Mouse (Mus musculus): ENCODE results near the gene Ppy. TPM values are rescaled to one million over a fixed set of nuclear protein-coding genes. Genes with fewer than 3 reads are reported as not detected.

Gene Ppy
- polyA plus RNA-seq, 1 experiment = not detected

DNA sequence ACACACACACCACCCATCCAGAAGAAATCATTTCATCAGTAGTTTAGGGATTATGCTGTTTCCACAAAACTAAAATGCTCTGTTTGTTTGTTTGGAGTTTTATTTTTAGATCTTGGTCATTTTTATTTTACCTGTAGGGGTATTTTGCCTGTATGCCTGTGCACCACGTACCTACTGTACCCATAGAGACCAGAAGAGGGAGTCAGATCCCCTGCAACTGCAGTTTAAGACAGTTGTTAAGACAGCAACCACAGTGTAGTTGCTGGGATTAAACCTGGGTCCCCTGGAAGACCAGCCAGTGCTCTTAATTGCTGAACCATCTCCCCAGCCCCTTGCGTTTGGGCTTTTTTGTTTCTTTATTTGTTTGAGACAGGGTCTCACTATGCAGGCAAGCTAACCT, 32.1 kb downstream of the Ppy start:
- no peak for TF ChIP-seq GATA1 (IDR thresholded peaks at IDR 0.05; ENCODE audit: low read length)

DNA sequence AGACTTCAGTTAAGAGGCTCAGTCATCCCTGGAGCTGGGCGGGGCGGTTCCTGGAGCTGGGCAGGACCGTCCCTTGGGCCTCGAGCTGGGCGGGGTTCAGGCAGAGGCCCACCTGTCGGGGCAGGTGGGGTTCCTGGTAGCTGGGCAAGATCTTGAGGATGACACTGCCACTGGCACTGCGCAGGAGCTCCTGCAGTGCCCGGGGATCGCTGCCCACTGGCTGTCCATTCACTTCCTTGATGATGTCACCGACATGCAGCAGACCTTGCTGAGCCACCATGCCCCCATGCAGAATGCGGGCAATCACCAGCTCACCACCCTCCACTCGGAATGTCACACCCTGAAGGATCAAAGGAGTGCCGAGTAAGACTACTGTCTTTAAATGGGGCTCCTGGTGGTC, 38.0 kb downstream of the Ppy start:
- TF ChIP-seq GATA1 (IDR thresholded peaks at IDR 0.05; ENCODE audit: low read length) = no peak

DNA sequence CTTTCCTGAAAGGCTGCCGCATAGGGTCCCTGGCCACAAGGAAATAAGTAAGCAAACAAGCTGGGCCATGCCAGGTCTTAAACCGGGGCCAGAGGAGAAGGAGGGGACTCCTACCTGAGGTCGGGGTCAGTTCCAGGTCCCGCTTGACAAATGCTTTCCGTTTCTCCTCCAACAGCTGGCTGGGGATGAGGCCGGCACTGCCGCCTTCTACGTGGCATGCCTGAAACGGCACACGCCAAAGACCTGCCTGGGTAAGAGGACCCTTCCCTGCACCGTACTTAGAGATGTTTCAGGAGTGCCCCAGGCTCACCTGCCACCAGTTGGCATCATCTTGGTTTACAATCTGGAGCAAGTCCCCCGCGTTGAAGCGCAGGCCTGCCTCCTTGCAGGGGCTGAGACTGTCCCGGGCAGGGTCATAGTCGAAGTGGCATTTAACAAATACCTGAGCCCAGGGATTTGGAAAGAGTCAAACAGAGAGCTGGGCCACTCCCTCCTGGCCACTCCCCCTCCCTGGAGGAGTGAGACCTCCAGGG, 39.1 kb downstream of the Ppy start:
- no peak for TF ChIP-seq GATA1 (IDR thresholded peaks at IDR 0.05; ENCODE audit: low read length)

DNA sequence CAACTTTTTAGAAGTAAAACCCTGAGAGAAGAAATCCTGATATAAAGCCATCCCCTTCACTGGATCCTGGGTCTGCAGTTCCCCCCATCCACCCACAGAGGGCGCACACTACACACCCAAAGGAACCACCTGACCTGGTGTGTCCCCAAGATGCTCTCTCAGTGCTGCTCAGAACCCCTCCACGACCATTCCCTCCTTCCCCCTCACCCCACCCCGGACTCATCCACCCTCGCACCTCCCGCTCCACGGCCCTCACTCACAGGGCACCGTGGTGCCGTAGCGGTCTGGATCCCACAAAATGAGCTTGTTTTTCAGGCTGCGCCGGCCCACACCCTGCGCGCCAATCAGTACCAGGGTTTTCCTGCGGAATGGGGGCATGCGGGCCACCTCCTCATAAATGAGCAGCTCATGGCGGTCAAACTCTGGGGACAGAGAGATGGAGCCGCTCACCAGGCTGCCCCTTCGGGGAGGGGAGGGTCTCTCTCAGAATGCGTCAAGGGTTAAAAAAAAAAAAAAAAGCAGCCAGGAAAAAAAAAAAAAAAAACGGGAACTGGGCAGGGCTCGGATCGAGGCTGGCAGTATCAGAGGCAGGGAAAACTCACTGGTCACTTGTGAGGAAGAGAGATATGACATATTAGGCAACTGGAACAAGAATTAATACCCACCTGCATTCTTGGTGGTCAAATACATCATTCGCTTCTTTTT, 39.7 kb downstream of the Ppy start:
- no peak for TF ChIP-seq GATA1 (IDR thresholded peaks at IDR 0.05; ENCODE audit: low read length)

DNA sequence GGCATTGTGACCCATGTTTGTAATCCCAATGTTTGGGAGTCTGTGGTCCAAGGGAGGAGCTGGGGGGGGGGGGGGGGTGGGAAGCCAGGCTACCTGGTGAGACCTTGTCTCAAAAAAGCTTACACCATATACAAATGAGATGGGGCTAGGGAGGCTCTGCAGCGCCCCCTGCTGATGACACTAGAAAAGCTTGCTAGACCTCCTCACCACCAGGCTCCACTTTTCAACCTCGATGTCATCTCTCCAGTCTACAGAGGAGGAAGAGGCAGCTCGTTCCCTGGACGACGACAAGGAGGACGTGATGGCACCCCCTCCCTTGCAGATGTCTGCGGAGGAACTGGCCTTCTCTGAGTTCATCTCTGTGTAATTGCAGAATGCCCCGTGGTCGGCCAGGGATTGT, 47.3 kb downstream of the Ppy start:
- TF ChIP-seq GATA1 (IDR thresholded peaks at IDR 0.05; ENCODE audit: low read length) = no peak

DNA sequence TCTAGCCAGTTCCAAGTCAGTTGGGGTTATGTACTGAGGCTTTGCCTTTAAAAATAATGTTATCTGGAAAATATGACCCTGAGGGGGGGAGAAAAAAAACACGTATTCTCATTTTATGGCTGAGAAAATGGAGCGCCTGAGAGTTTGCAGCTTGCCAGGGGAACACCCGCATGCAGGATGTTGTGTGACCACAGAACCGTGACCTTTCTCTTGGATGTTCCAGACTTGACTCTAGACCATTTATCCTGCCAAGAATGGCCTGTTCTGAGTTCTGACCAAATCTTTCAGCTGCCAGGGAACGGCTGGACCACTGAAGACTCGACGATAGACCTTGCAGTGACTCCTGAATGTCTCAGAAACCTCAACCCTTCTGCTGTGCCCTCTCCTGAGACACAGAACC, 47.9 kb downstream of the Ppy start:
- TF ChIP-seq GATA1 (IDR thresholded peaks at IDR 0.05; ENCODE audit: low read length) = no peak

DNA sequence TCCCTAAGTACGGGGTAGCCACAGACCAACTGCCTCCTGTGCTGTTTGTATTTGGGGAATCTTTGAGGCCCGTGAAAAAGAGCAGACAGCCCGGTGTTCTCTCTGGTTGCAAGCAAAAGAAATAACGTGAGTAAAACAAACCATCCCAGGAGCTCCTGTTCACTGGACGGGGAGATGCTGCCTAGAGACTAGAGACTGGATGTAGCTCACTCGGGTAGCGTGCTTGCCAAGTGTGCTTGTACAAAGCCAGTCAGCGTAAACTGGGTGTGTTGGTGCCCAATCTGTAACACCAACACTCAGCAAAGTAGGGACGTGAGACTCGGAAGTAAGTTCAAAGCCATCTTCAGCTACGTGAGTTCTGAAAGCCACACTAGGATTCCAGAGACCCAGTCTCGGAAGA, 48.4 kb downstream of the Ppy start:
- TF ChIP-seq GATA1 (IDR thresholded peaks at IDR 0.05; ENCODE audit: low read length) = no peak

DNA sequence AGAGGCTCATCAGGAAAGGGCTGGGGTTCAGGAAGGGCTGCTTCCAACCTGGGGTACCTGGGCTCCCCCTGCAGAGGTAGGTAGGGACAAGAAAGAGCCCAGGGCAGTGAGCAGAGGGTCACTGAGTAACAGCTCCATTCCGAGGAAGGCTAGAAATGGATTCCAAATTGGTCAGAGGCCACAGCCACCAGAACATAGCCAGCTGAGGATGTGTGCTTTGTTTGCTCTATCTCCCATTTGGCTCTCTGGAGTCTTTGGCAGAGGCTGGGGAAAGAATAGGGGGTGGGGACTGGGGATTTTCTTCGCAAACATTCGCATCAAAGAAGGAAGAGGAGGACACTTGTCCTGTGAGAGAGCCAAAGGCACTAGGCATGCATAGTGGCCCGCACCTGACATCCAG, 49.2 kb downstream of the Ppy start:
- no peak for TF ChIP-seq GATA1 (IDR thresholded peaks at IDR 0.05; ENCODE audit: low read length)

DNA sequence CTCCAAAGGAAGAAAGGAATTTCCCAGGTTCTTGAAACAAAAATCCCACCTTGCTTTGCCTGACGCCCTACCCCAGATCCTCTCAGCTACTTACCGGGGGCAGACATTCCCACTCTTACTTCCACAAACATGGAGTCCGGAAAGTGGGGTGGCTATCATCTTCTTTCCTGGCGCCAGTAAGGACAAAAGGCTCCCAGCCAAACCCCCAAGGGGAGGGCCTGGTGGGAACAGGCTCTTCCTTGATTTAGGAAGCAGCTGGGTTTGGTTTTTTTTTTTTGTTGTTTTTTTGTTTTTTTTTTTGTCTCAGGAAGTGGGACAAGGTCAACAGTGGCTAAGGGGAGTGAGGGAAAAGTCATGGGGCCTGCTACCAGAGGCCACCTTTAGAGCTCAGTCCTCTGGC, 49.6 kb downstream of the Ppy start:
- TF ChIP-seq GATA1 (IDR thresholded peaks at IDR 0.05; ENCODE audit: low read length) = no peak

Other genes starting within 250 kb of the Ppy start
- gene Meox1, start 206.9 kb downstream of the Ppy start, polyA plus RNA-seq (2012) = not detected in 2 replicates
- not detected in 2 replicates for gene Sost, start 134.3 kb downstream of the Ppy start, polyA plus RNA-seq (2012)
- not detected in 2 replicates for gene Cfap97d1, start 117.0 kb downstream of the Ppy start, polyA plus RNA-seq (2012)
- gene Dusp3, start 114.3 kb downstream of the Ppy start, polyA plus RNA-seq (2012) = not detected in 2 replicates
- not detected in 2 replicates for gene Mpp3, start 72.9 kb downstream of the Ppy start, polyA plus RNA-seq (2012)
- gene Cd300lg, start 59.8 kb downstream of the Ppy start, polyA plus RNA-seq (2012) = not detected in 2 replicates
- gene Mpp2, start 12.8 kb downstream of the Ppy start, polyA plus RNA-seq (2012) = 17.3 and 17.7 TPM in 2 replicates
- gene Pyy, start 6.5 kb upstream of the Ppy start, polyA plus RNA-seq (2012) = not detected in 2 replicates
- not detected in 2 replicates for gene Nags, start 44.2 kb upstream of the Ppy start, polyA plus RNA-seq (2012)
- gene Tmem101, start 55.1 kb upstream of the Ppy start, polyA plus RNA-seq (2012) = 13.0 and 14.8 TPM in 2 replicates
- gene Lsm12, start 84.0 kb upstream of the Ppy start, polyA plus RNA-seq (2012) = 106 and 164 TPM in 2 replicates
- gene G6pc3, start 88.3 kb upstream of the Ppy start, polyA plus RNA-seq (2012) = 21.2 and 21.5 TPM in 2 replicates
- gene Hdac5, start 128.8 kb upstream of the Ppy start, polyA plus RNA-seq (2012) = 34.9 and 38.8 TPM in 2 replicates
- 4.7 and 11.3 TPM in 2 replicates for gene BC030867, start 147.6 kb upstream of the Ppy start, polyA plus RNA-seq (2012)
- gene Asb16, start 167.4 kb upstream of the Ppy start, polyA plus RNA-seq (2012) = not detected in 2 replicates
- 35.4 and 44.5 TPM in 2 replicates for gene Tmub2, start 183.6 kb upstream of the Ppy start, polyA plus RNA-seq (2012)
- 67.5 and 84.9 TPM in 2 replicates for gene Atxn7l3, start 195.3 kb upstream of the Ppy start, polyA plus RNA-seq (2012)
- 180 and 263 TPM in 2 replicates for gene Ubtf, start 218.4 kb upstream of the Ppy start, polyA plus RNA-seq (2012)

Data from G1E-ER4 (cell line).